Mouse (Mus musculus) olfactory bulb, adult 2 months (tissue): ENCODE measurements at regions not wholly inside any gene's neighbourhood (a gene's known extent, or its start where the extent isn't known, plus 50 kb on each side); places are given as distances from the start of the nearest gene placed in this dataset.

Experiments used
- CTCF ChIP-seq: fragments of 200-500 bp; IDR thresholded peaks from 2 replicates; pipeline ENCODE4 v1.5.1; 2012; ENCODE audit warnings: low read depth, mild to moderate bottlenecking, low read length, moderate library complexity; ENCODE audit not compliant: insufficient read depth
- POLR2A ChIP-seq: fragments of 200-500 bp; IDR thresholded peaks from 2 replicates; pipeline ENCODE4 v1.6.1; 2012; ENCODE audit warnings: mild to moderate bottlenecking, low read depth, low read length, moderate library complexity; ENCODE audit not compliant: insufficient read depth

DNA sequence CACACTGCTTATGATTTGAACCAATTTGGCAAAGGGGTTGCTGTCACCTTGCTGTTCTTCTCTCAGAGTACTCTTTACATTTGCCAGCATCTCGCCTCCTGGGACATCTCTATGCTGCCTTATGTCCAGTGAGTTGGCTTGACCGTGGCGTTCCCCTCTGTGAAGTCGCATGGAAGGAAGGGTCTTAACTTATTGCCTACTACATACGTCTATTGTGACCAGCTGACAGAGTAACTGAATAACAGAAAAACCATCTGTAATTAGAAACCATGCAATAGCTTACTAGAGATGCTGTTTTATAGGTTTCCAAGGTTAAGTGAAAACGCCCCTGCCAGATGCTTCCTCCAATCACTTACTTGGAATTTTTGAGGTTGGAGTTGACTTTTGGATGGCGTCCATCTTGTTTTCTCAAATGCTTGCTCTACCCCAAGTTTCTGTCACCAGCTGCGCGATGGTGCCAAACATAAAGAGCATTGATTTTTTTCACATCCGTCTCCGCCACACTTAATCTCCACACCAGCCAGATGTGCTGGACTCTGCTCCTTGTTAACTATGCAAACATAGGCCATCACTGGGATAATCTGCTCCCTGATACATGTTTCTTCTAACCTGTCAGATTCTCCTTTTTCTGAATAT, 241.7 kb upstream of the Nt5e start:
- TF ChIP-seq CTCF (no peak), POLR2A (no peak)
